Mouse (Mus musculus): ENCODE measurements around the gene Prss30.

Gene Prss30

GRCm38 (mm10) chr17:23960084-23960738 lies 20.2 kb downstream of the Prss30 start:
- TF ChIP-seq GATA4 (IDR thresholded peaks at IDR 0.05; ENCODE audit: insufficient replicate concordance, low read length) = no peak

- no peak for TF ChIP-seq GATA4 (IDR thresholded peaks at IDR 0.05; ENCODE audit: insufficient replicate concordance, low read length)
These were observed 25.2 kb downstream of the Prss30 start, which contains the start of gene Sbpl for GRCm38 (mm10) chr17:23955174-23955573. Sbpl (minus strand) TSS chr17:23955274.

DNA sequence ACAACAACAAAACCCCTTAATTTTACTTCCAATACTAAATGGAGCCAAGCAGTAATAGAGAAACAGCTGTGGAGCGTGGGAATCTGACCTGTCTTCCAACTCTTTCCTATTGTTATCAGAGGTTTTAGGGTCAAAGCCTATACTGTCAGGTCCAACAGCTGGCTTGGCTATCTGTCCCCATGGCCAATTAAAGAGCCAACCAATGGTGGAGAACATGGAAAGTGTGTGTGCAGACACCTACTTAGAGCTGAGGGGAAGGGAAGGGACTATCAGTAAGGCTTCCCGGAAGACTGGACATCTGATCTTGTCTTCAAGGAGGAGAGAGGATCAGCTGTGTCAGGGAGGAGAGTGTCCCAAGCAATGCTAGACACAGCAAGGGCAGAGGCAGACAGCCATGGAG lies 31.3 kb downstream of the Prss30 start:
- TF ChIP-seq GATA4 (IDR thresholded peaks at IDR 0.05; ENCODE audit: insufficient replicate concordance, low read length) = no peak

DNA sequence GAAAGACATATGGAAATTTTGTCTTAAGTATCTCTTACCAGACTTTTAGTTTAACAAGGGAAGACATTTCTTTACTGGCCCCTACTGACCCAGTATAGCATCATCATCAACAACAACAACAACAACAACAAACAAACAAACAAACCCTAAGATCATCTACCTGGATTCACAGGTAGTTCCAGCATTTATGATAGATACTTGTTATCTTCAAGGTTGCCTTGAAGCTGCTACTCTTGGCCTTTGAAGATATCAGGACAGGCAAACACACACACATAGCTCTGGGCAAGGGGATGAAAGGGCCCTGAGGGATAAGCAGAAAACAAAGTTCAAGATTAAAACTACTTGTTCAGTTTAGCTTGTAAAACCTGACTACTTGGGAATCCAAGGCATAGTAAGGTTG lies 39.0 kb downstream of the Prss30 start, which contains the start of gene Sbp:
Gene Sbp (plus strand): TSS at position 301 of the 400 bp plus-strand sequence.
- no peak for TF ChIP-seq GATA4 (IDR thresholded peaks at IDR 0.05; ENCODE audit: insufficient replicate concordance, low read length)

DNA sequence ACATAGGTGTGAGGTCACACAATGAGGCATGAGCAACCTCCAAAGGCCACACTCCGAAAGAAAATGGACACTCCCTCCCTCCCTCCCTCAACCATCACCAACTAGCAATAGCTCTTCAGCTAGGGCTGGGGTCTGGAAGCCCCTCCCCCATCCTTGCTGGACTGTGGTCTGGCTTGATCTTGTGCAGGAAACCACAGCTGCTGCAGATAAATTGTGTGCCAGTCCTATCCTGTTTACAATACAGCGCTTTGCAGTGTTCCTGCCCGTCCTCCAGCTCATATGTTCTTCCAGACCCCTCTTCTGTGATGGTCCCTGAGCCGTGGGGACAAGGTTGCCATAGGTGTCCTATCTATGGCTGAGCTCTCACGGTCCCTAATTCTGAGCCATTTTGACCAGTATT lies 49.2 kb downstream of the Prss30 start:
- no peak for TF ChIP-seq GATA4 (IDR thresholded peaks at IDR 0.05; ENCODE audit: insufficient replicate concordance, low read length)

DNA sequence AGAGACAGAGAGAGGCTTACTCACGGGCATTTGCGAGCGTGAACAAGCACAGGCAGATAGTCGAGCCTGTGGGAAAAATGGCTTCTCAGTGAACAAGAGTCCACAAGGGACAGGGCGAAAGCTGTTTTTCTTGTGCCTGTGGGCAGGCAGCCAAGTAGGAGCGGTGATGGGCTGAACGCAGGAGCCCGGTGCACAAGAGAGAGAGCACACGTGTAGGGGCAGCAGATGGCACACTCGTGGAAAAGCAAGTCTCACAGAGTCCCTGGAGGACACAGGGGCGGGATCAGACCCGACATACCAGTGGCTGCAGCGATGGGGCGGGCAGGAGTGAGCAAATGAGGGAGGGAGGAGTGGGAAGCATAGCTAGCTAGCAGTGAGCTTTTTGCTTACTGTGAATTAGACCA lies 55.3 kb downstream of the Prss30 start:
- no peak for TF ChIP-seq GATA4 (IDR thresholded peaks at IDR 0.05; ENCODE audit: insufficient replicate concordance, low read length)

DNA sequence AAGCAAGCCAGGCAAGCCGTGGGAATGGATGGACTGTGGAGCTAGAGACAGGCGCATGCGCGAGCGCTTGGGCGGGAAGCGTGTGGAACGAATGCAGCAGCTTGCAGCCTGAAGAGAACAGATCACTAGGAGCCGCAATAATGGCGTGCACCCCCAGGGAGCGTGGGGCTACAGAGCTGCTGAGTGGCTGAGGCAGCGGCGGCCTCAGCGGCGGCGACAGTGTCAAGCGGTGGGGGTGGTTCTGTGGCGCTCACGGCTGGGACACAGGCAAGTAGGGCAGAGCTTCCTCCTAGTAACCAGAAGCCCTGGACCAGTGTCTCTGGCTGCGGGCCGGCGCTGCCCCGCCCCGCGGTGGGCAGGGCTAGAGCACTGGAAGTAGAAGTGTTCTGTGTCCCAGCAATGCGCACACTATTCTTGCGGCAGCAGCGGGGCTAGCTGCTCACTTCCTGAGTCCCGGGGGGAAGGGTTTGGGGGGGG lies 55.8 kb downstream of the Prss30 start:
- peak; percentile 10; the same call in 1 of the 2 replicates for TF ChIP-seq GATA4 (IDR thresholded peaks at IDR 0.05; ENCODE audit: insufficient replicate concordance, low read length)
